Mouse (Mus musculus): ENCODE results near the gene Try10.
"Not testable (repeated sequence)": the region's sequence is repeated elsewhere in the genome, so short reads cannot be mapped to it uniquely, and the experiment has no call there.

Try10 gene

GRCm38 (mm10) chr6:41353932-41354331 lies at the start of gene Try10:
TSS of gene Try10 (plus strand) at chr6:41354105.
- DNase-seq = no peak

GRCm38 (mm10) chr6:41316741-41317140 lies 37.2 kb upstream of the Try10 start, which contains the start of gene Try5:
TSS of gene Try5 (minus strand) at chr6:41316841.
- DNase-seq = not testable (repeated sequence)

- DNase-seq = not testable (repeated sequence)
These were observed 19.9 kb downstream of the Try10 start for GRCm38 (mm10) chr6:41373772-41374171.

GRCm38 (mm10) chr6:41377578-41377977 lies 23.7 kb downstream of the Try10 start, which contains the start of gene Prss3:
TSS of gene Prss3 (minus strand) at chr6:41377678.
- DNase-seq = not testable (repeated sequence)

- no peak for DNase-seq
These were observed 32.9 kb downstream of the Try10 start for GRCm38 (mm10) chr6:41386781-41387180.

GRCm38 (mm10) chr6:41391640-41392039 lies 37.7 kb downstream of the Try10 start:
- not testable (repeated sequence) for DNase-seq

GRCm38 (mm10) chr6:41392056-41392455 lies 38.2 kb downstream of the Try10 start, which contains the start of gene Gm5771:
TSS of gene Gm5771 (plus strand) at chr6:41392356.
- DNase-seq = not testable (repeated sequence)

Data from kidney, adult 9 months (tissue).